1 mouse cellular context compared by ENCODE assay signal in the genomic region with DNA sequence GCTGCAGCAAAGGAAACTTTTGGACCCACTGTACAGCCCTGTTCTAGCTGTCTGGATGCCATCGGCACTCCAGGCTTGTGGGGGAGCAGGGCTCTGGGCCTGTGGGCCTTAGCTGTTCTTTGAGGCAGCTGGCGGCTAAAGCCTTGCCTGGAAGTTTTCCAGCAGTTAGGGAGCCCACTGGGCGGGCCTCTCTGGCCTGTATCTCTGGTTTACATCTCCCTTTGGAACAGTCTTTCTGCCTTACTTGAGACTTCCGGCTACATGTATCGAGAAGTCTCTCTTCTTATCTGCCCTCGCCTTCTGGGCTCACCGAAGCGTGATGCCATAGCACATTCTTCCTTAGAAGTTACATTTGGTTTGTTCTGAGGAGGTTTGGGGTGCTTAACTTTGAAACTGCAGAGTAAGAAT.
A peak's percentile ranks its signal among the peaks of the same experiment; 100 is the strongest.
TF ChIP-seq lines count a peak whose summit lies in the region.

No protein-coding gene starts in this region.

TF ChIP-seq in MEL, 35 proteins besides CTCF, POLR2A, EP300 and RAD21 (continued from another document):
- peak; percentile 75 for TF ChIP-seq MAFK (IDR thresholded peaks at IDR 0.05; ENCODE audit: borderline replicate concordance, low read depth, low read length)
- no peak for TF ChIP-seq USF2 (IDR thresholded peaks at IDR 0.05; ENCODE audit: borderline replicate concordance in 1 of 2, insufficient read depth in 1 of 2, low read depth in 1 of 2, low read length in 2 of 2)
- TF ChIP-seq RCOR1 (IDR thresholded peaks at IDR 0.05; ENCODE audit: low read depth, low read length), result peak; percentile 80
- no peak for TF ChIP-seq E2F4 (IDR thresholded peaks at IDR 0.05; ENCODE audit: borderline replicate concordance, low read depth, low read length)
- peak; percentile 90 for TF ChIP-seq SIN3A (IDR thresholded peaks at IDR 0.05; ENCODE audit: low read length)
